Mouse (Mus musculus): ENCODE measurements around the gene Plscr1. TPM values are rescaled to one million over a fixed set of nuclear protein-coding genes. Genes with fewer than 3 reads are reported as not detected.

Plscr1 gene
- polyA plus RNA-seq, 1 experiment from 2014 or later, result 9.5 TPM

GRCm38 (mm10) chr9:92265719-92266118, 16.2 kb downstream of the Plscr1 start:
- Histone ChIP-seq H3K9me3 (no peaks in the 10 kb centered on the region), H3K4me2 (no peak overlapping the region), H3K36me3 (no peaks in the 10 kb centered on the region), H3K27ac (replicated peaks) (no peak overlapping the region), H3K4me1 (replicated peaks) (no peaks in the 10 kb centered on the region), H3K4me3 (no peak overlapping the region), H3K9ac (no peak overlapping the region), H3K27me3 (no peaks in the 10 kb centered on the region)
- no peak for ATAC-seq (ENCODE audit: low FRiP score, low read depth)
- WGBS, result 83% methylated on average over 4 of the region's 4 CpGs

- H3K4me3 ChIP-seq, result no peak overlapping the region
- no peak overlapping the region for H3K9ac ChIP-seq
- H3K9me3 ChIP-seq, result no peaks in the 10 kb centered on the region
- no peaks in the 10 kb centered on the region for H3K36me3 ChIP-seq
- no peaks in the 10 kb centered on the region for H3K27me3 ChIP-seq
- no peak overlapping the region for H3K4me2 ChIP-seq
- no peak for ATAC-seq (ENCODE audit: low FRiP score, low read depth)
- 70% methylated on average over 8 of the region's 8 CpGs for WGBS
- no peaks in the 10 kb centered on the region for H3K4me1 ChIP-seq (replicated peaks)
- H3K27ac ChIP-seq (replicated peaks), result no peak overlapping the region
Measured at GRCm38 (mm10) chr9:92266558-92267171, 17.1 kb downstream of the Plscr1 start.

GRCm38 (mm10) chr9:92267732-92268131, 18.2 kb downstream of the Plscr1 start:
- no peak for ATAC-seq (ENCODE audit: low FRiP score, low read depth)
- WGBS, result 86% methylated on average over 1 of the region's 1 CpGs
- no peak overlapping the region for H3K27ac ChIP-seq (replicated peaks)
- H3K27me3 ChIP-seq, result no peaks in the 10 kb centered on the region
- no peaks in the 10 kb centered on the region for H3K9me3 ChIP-seq
- no peaks in the 10 kb centered on the region for H3K4me1 ChIP-seq (replicated peaks)
- H3K4me2 ChIP-seq, result no peak overlapping the region
- no peak overlapping the region for H3K9ac ChIP-seq
- no peaks in the 10 kb centered on the region for H3K36me3 ChIP-seq
- no peak overlapping the region for H3K4me3 ChIP-seq

GRCm38 (mm10) chr9:92269829-92270404, 20.4 kb downstream of the Plscr1 start:
- no peak for ATAC-seq (ENCODE audit: low FRiP score, low read depth)
- Histone ChIP-seq H3K4me3 (no peak overlapping the region), H3K27me3 (no peaks in the 10 kb centered on the region), H3K27ac (replicated peaks) (no peak overlapping the region), H3K9ac (no peak overlapping the region), H3K9me3 (no peaks in the 10 kb centered on the region), H3K36me3 (no peaks in the 10 kb centered on the region), H3K4me1 (replicated peaks) (no peaks in the 10 kb centered on the region), H3K4me2 (no peak overlapping the region)
- 98% methylated on average over 5 of the region's 5 CpGs for WGBS

- Histone ChIP-seq H3K9me3 (no peaks in the 10 kb centered on the region), H3K27ac (replicated peaks) (no peak overlapping the region), H3K4me1 (replicated peaks) (no peaks in the 10 kb centered on the region), H3K27me3 (no peaks in the 10 kb centered on the region), H3K9ac (no peak overlapping the region), H3K4me2 (no peak overlapping the region), H3K36me3 (no peaks in the 10 kb centered on the region), H3K4me3 (no peak overlapping the region)
- WGBS, result 44% methylated on average over 4 of the region's 4 CpGs
- no peak for ATAC-seq (ENCODE audit: low FRiP score, low read depth)
Measured at GRCm38 (mm10) chr9:92270927-92271326, 21.4 kb downstream of the Plscr1 start.

GRCm38 (mm10) chr9:92272650-92273049, 23.1 kb downstream of the Plscr1 start:
- Histone ChIP-seq H3K9ac (no peak overlapping the region), H3K4me3 (no peak overlapping the region), H3K9me3 (no peaks in the 10 kb centered on the region), H3K4me1 (replicated peaks) (no peaks in the 10 kb centered on the region), H3K36me3 (no peaks in the 10 kb centered on the region), H3K27me3 (no peaks in the 10 kb centered on the region), H3K4me2 (no peak overlapping the region), H3K27ac (replicated peaks) (no peak overlapping the region)
- no peak for ATAC-seq (ENCODE audit: low FRiP score, low read depth)
- 91% methylated on average over 4 of the region's 4 CpGs for WGBS

GRCm38 (mm10) chr9:92273271-92273670, 23.7 kb downstream of the Plscr1 start:
- Histone ChIP-seq H3K27ac (replicated peaks) (no peak overlapping the region), H3K9ac (no peak overlapping the region), H3K9me3 (no peaks in the 10 kb centered on the region), H3K27me3 (no peaks in the 10 kb centered on the region), H3K4me3 (no peak overlapping the region), H3K4me1 (replicated peaks) (no peaks in the 10 kb centered on the region), H3K36me3 (no peaks in the 10 kb centered on the region), H3K4me2 (no peak overlapping the region)
- ATAC-seq (ENCODE audit: low FRiP score, low read depth), result no peak
- WGBS, result 92% methylated on average over 2 of the region's 2 CpGs

GRCm38 (mm10) chr9:92273956-92274762, 24.6 kb downstream of the Plscr1 start:
- WGBS, result 68% methylated on average over 6 of the region's 6 CpGs

GRCm38 (mm10) chr9:92275486-92276207, 26.1 kb downstream of the Plscr1 start, which contains the start of gene Plscr2:
Gene Plscr2 (plus strand): TSS chr9:92275602.
- no peaks in the 10 kb centered on the region for H3K36me3 ChIP-seq
- H3K4me2 ChIP-seq, result no peak within 1 kb of the TSS
- H3K27ac ChIP-seq (replicated peaks), result no peak within 1 kb of the TSS
- ATAC-seq (ENCODE audit: low FRiP score, low read depth), result no peak
- WGBS, result 75% methylated on average over 9 of the region's 9 CpGs
- H3K27me3 ChIP-seq, result no peaks in the 10 kb centered on the region
- H3K4me3 ChIP-seq, result no peak within 1 kb of the TSS
- H3K9ac ChIP-seq, result no peak within 1 kb of the TSS
- no peaks in the 10 kb centered on the region for H3K9me3 ChIP-seq
- H3K4me1 ChIP-seq (replicated peaks), result no peaks in the 10 kb centered on the region

More at GRCm38 (mm10) chr9:92273956-92274762, 24.6 kb downstream of the Plscr1 start:
- no peaks in the 10 kb centered on the region for H3K9me3 ChIP-seq
- no peaks in the 10 kb centered on the region for H3K36me3 ChIP-seq
- H3K4me3 ChIP-seq, result no peak overlapping the region
- no peak overlapping the region for H3K9ac ChIP-seq
- no peak overlapping the region for H3K27ac ChIP-seq (replicated peaks)
- H3K27me3 ChIP-seq, result no peaks in the 10 kb centered on the region
- ATAC-seq (ENCODE audit: low FRiP score, low read depth), result no peak
- no peak overlapping the region for H3K4me2 ChIP-seq
- H3K4me1 ChIP-seq (replicated peaks), result no peaks in the 10 kb centered on the region

- WGBS, result 79% methylated on average over 7 of the region's 7 CpGs
- ATAC-seq (ENCODE audit: low FRiP score, low read depth), result no peak
- no peaks in the 10 kb centered on the region for H3K36me3 ChIP-seq
Measured at GRCm38 (mm10) chr9:92276360-92276759, 26.8 kb downstream of the Plscr1 start.

GRCm38 (mm10) chr9:92280048-92280447, 30.5 kb downstream of the Plscr1 start:
- Histone ChIP-seq H3K36me3 (no peaks in the 10 kb centered on the region), H3K27ac (replicated peaks) (no peak overlapping the region), H3K4me1 (replicated peaks) (peaks cover 4% of the 10 kb centered on the region; the same call in 1 of the 2 replicates), H3K27me3 (no peaks in the 10 kb centered on the region), H3K4me3 (no peak overlapping the region), H3K9ac (no peak overlapping the region), H3K4me2 (no peak overlapping the region), H3K9me3 (no peaks in the 10 kb centered on the region)
- no peak for ATAC-seq (ENCODE audit: low FRiP score, low read depth)
- 97% methylated on average over 1 of the region's 1 CpGs for WGBS

More at GRCm38 (mm10) chr9:92276360-92276759, 26.8 kb downstream of the Plscr1 start:
- no peak overlapping the region for H3K27ac ChIP-seq (replicated peaks)
- H3K9ac ChIP-seq, result no peak overlapping the region
- H3K9me3 ChIP-seq, result no peaks in the 10 kb centered on the region
- H3K27me3 ChIP-seq, result no peaks in the 10 kb centered on the region
- H3K4me3 ChIP-seq, result no peak overlapping the region
- H3K4me2 ChIP-seq, result no peak overlapping the region
- no peaks in the 10 kb centered on the region for H3K4me1 ChIP-seq (replicated peaks)

All from hindbrain, embryonic 15.5 days (tissue).